Mouse (Mus musculus): ENCODE results near the gene Rpl9-ps1.

Gene Rpl9-ps1

DNA sequence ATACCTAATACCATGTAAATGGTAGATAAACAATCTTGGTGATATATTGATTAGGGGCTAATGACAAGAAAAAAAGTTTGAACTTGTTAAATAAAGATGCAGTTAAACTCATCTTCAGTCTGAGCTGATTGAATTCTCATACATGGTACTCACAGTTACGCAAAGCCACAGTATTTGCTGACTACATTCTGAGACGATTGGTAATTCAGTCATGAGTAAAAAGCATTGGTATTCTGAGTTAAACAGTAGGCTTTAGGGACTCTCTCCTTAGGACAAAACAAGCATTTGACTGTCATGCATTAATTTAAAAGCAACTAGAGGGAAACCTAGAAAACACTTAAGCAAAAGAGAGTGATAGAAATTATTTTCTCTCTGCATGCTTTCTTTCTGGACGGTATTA is 21.8 kb downstream of the Rpl9-ps1 start:
- no peak for DNase-seq (ENCODE audit: low spot score in 2 of 2)

DNA sequence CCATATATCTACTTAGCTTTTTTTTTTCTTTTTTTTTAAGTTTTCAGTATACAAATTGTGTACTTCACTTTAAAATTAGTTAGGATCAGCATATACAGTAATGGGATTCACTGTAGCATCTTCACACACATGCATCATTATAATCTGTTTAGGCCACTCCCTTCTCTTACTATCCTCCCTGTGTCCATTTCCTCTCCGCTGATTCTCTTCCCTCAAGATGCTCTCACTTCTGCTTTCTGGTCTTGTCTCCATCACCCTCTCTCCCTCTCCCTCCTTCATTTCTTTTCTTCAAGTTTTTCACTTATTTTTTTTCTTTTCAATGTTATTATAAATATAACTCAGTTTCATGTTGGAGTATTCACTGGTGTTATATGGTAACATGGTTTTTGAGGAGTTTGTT is 26.4 kb downstream of the Rpl9-ps1 start:
- no peak for DNase-seq (ENCODE audit: low spot score in 2 of 2)

- no peak for DNase-seq (ENCODE audit: low spot score in 2 of 2)
These were observed 27.2 kb downstream of the Rpl9-ps1 start for GRCm38 (mm10) chr11:83618238-83618637.

DNA sequence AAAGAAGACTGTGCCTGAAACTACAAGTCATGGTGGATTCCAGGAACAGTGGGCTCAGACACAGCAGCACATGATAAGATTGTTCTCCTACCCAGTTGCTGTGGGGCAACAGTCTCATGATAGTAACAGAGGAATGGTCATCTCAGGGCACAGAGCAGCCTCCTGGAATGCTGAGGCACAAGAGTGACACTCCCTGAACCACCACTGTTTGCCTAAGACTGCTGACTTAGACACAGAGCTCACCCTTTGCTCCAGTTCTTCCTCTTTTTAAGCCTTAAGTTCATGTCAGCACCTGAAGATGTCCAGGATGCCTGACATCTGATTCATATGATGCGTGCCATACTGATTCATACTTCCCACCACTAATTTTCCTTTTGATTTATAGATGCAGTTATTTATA is 28.8 kb downstream of the Rpl9-ps1 start:
- DNase-seq (ENCODE audit: low spot score in 2 of 2): no peak

GRCm38 (mm10) chr11:83610900-83611299 is 34.5 kb downstream of the Rpl9-ps1 start:
- DNase-seq (ENCODE audit: low spot score in 2 of 2): no peak

- no peak for DNase-seq (ENCODE audit: low spot score in 2 of 2)
These were observed 39.0 kb downstream of the Rpl9-ps1 start for GRCm38 (mm10) chr11:83606396-83606795.

DNA sequence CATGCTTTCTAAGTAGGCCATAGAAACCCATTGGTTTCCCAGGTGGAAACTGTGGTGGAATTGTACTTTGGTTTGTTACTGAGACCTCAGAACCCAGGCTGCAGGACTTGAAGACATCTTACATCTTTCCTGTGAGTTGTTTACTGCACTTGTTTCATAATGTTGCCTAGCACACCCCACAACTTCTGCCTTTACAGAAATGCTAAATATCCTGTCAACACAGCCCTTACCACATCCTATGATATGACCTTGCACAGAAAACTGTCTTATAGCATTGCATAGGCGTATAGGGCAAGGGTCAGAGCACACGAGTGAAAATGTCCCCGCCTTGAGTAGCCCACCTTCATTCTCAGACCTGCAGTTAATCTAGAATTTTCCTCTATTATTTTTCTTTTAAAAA is 39.9 kb downstream of the Rpl9-ps1 start:
- DNase-seq (ENCODE audit: low spot score in 2 of 2): no peak

GRCm38 (mm10) chr11:83604698-83605097 is 40.7 kb downstream of the Rpl9-ps1 start:
- DNase-seq (ENCODE audit: low spot score in 2 of 2): no peak

GRCm38 (mm10) chr11:83603399-83603798 is 42.0 kb downstream of the Rpl9-ps1 start:
- DNase-seq (ENCODE audit: low spot score in 2 of 2): no peak

DNA sequence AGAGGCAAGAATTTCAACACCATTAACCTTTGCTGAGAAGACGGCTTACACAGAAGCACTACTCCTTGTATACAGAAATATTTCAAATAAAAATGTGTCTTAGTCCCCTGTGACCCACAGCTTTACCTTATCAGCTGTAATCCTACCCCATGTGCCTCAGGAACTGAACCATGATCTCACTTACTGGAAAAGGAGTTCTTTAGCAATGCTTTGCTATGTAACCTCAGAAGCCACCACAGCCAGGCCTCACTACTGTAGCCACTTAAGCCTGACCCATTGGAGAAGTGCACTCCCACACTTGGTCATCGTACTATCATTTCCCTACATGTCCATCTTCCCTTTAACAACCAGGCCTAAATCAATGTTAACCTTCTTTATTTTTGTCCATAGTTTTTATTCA is 44.8 kb downstream of the Rpl9-ps1 start:
- no peak for DNase-seq (ENCODE audit: low spot score in 2 of 2)

GRCm38 (mm10) chr11:83598991-83599390 is 46.4 kb downstream of the Rpl9-ps1 start:
- DNase-seq (ENCODE audit: low spot score in 2 of 2): no peak

GRCm38 (mm10) chr11:83598207-83598837 is 47.1 kb downstream of the Rpl9-ps1 start:
- no peak for DNase-seq (ENCODE audit: low spot score in 2 of 2)

DNA sequence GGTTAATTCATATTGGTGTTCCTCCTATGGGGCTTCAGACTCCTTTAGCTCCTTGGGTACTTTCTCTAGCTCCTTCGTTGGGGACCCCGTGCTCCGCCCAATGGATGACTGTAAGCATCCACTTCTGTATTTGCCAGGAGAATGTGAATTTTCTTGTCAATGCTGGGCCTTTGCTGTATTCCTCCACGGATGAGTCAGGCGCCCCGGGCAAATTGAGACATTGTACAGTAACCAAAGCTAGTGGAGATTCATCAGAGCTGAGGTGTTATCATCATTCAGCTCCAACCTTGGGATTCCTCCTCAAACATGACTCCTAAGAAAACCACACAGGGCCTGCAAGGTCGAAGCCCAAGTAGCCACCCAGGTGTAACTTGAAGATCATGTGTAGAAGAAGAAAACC is 47.6 kb downstream of the Rpl9-ps1 start:
- no peak for DNase-seq (ENCODE audit: low spot score in 2 of 2)

GRCm38 (mm10) chr11:83595669-83596455 is 49.6 kb downstream of the Rpl9-ps1 start:
- DNase-seq (ENCODE audit: low spot score in 2 of 2): no peak
